Mouse (Mus musculus) embryonic facial prominence, embryonic 13.5 days (tissue): ENCODE measurements around the gene Trim33. TPM values are rescaled to one million over a fixed set of nuclear protein-coding genes. Genes with fewer than 3 reads are reported as not detected.

Source experiments
- ATAC-seq: fragments of 200-750 bp; cut with Nextera tagmentation; 2 replicates; pipeline ENCODE4 v1.8.0; 2017; ENCODE audit warnings: low read depth; ENCODE audit not compliant: insufficient number of reproducible peaks, insufficient read depth, low FRiP score, low TSS enrichment
- H3K27ac ChIP-seq: fragments of 300-500 bp; sonication (generic); 2 replicates; pipeline ENCODE4 v1.5.1; 2015; ENCODE audit warnings: moderate library complexity, mild to moderate bottlenecking, inconsistent platforms
- H3K27me3 ChIP-seq: fragments of 300-500 bp; sonication (generic); 2 replicates; pipeline ENCODE4 v1.6.1; 2015; ENCODE audit warnings: mild to moderate bottlenecking, inconsistent platforms
- H3K36me3 ChIP-seq: fragments of 300-500 bp; sonication (generic); 2 replicates; pipeline ENCODE4 v1.6.1; 2015; ENCODE audit warnings: mild to moderate bottlenecking, inconsistent platforms
- H3K4me1 ChIP-seq: fragments of 300-500 bp; sonication (generic); 2 replicates; pipeline ENCODE4 v1.6.1; 2015; ENCODE audit warnings: inconsistent platforms
- H3K4me2 ChIP-seq: fragments of 300-500 bp; sonication (generic); 2 replicates; pipeline ENCODE4 v1.6.1; 2015; ENCODE audit warnings: moderate library complexity, mild to moderate bottlenecking, inconsistent platforms
- H3K4me3 ChIP-seq: fragments of 300-500 bp; sonication (generic); 2 replicates; pipeline ENCODE4 v1.5.1; 2015; ENCODE audit warnings: mild to moderate bottlenecking, inconsistent platforms
- H3K9ac ChIP-seq: fragments of 300-500 bp; sonication (generic); 2 replicates; pipeline ENCODE4 v1.6.1; 2015; ENCODE audit warnings: mild to moderate bottlenecking, inconsistent platforms
- H3K9me3 ChIP-seq: fragments of 300-500 bp; sonication (generic); 2 replicates; pipeline ENCODE4 v1.6.1; 2016; ENCODE audit warnings: inconsistent platforms
- WGBS: fragments of 180-500 bp; shearing (Covaris S2); methylation state at CpG from one replicate; pipeline ENCODE4 v1.1.7; 2015; ENCODE audit warnings: mixed read lengths; 5-methylcytosine and 5-hydroxymethylcytosine counted together
- polyA plus RNA-seq: library from polyadenylated mRNA; unstranded; fragments of >200 nt; fragmentation: Nextera tagmentation; extraction: Ambion mirVana; gene quantifications from 2 replicates; pipeline ENCODE4 v1.2.1, GENCODE M21; 2015

The Trim33 gene
- polyA plus RNA-seq, 1 experiment from 2014 or later: 34.2 TPM

DNA sequence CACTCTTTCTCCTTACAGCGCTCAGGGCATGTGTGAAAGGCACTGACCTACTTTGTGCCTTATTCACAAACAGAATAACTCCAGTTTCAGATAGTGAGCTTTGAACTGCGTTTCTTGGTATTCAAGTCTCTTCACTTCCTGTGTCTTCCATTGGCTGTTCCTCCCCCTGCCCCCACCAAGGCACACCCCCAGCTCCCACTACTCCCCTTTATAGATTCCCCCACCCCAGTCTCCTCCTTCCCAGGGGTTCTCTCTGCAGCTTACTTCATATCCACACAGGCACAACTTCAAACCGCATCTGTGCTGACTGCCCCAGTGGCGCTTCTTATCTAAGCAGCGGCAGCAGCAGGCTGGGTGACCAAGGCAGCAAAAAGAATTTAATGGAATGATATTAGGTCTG lies 105.9 kb downstream of the Trim33 start:
- H3K4me2 ChIP-seq: no peak overlapping the region
- H3K4me3 ChIP-seq: no peak overlapping the region
- no peak for ATAC-seq
- H3K4me1 ChIP-seq: no peaks in the 10 kb centered on the region; the same call in 1 of the 2 replicates
- H3K36me3 ChIP-seq: no peaks in the 10 kb centered on the region
- H3K27me3 ChIP-seq: no peaks in the 10 kb centered on the region
- no peak overlapping the region for H3K9ac ChIP-seq
- 0 out of 2 replicates have a peak, but pooled peaks cover 3% of the 10 kb centered on the region for H3K9me3 ChIP-seq
- no peak overlapping the region for H3K27ac ChIP-seq
- WGBS: 75% methylated on average over 5 of the region's 5 CpGs

DNA sequence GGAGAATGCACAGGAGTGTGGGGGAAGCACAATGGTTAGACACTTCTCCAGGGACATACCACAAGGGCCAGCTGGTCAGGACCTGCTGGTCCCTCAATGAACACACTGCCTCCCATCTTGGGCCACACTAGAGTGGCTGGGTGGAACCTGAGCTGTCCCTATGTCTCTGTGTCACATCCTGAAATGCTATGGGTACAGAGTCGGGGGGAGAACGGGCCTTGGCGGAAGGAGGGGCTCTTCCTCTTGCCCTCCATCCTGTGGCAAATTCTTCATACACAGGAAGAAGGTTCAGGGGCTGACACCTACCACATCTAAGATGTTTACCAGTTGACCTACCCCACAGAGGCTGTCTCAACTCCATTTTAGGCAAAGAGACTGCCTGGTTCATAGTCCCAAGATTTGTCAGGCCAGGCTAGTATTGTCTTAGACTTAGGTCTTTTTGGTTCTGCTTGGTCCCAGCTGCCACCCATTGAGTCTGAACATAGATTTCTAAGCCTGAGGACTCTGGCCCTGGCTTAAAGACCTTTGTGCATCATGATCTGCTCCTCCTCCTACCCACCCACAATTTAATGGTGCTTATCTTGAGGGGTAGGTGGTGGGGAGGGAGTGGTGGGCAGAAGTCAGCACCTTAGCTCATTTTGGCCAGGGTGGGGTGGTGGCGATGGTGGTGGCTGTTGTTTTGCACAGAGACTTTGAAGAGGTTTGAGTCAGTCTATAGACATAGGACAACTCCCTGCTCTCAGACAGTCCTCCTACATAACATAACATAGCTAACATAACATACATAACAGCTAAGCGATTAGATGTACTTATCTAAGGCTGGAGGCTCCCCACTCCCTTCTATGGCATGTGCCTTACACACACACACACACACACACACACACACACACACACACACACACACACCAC lies 106.5 kb downstream of the Trim33 start:
- no peak overlapping the region for H3K4me3 ChIP-seq
- 0 out of 2 replicates have a peak, but pooled peaks cover 3% of the 10 kb centered on the region for H3K9me3 ChIP-seq
- no peaks in the 10 kb centered on the region for H3K27me3 ChIP-seq
- no peaks in the 10 kb centered on the region; the same call in 1 of the 2 replicates for H3K4me1 ChIP-seq
- WGBS: 85% methylated on average over 5 of the region's 5 CpGs
- ATAC-seq: no peak
- no peak overlapping the region for H3K4me2 ChIP-seq
- no peaks in the 10 kb centered on the region for H3K36me3 ChIP-seq
- H3K9ac ChIP-seq: no peak overlapping the region
- no peak overlapping the region for H3K27ac ChIP-seq

DNA sequence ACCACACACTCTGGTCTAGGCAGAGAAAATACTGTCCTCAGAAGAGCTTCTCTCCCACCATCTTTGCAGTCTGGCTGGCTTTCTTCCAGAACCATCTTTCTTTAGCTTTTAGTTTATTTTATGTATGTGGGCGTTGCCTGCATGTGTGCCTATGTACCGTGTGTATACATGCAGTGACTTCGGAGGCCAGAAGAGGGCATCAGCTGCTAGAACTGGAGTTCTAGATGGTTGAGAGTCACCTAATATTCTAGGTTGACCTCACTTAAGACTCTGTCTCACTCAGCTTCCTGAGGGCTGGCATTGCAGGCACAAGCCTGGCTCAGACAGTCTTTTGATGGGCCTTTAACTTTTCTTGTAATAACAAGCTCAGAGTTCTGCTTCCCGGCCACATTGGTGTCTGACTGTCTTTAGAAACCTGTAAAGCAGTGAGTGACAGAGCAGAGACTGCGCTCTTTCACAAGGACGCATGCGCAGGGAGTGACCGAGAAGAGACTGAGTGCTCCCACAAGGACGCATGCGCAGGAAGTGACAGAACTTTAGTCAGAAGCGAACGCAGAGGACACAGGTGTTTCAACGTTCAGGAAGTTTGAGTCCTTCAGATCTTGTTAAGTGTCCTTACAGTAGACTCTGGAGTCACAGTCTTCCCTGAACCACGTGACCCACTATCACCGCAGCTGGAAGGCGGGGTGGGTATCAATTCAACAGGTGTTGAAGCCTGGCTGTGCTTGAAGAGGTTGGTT lies 107.4 kb downstream of the Trim33 start:
- Histone ChIP-seq H3K4me1 (no peaks in the 10 kb centered on the region; the same call in 1 of the 2 replicates), H3K9me3 (0 out of 2 replicates have a peak, but pooled peaks cover 3% of the 10 kb centered on the region), H3K27ac (no peak overlapping the region), H3K9ac (no peak overlapping the region), H3K4me3 (no peak overlapping the region), H3K27me3 (no peaks in the 10 kb centered on the region), H3K36me3 (no peaks in the 10 kb centered on the region), H3K4me2 (no peak overlapping the region)
- 91% methylated on average over 16 of the region's 16 CpGs for WGBS
- no peak for ATAC-seq

DNA sequence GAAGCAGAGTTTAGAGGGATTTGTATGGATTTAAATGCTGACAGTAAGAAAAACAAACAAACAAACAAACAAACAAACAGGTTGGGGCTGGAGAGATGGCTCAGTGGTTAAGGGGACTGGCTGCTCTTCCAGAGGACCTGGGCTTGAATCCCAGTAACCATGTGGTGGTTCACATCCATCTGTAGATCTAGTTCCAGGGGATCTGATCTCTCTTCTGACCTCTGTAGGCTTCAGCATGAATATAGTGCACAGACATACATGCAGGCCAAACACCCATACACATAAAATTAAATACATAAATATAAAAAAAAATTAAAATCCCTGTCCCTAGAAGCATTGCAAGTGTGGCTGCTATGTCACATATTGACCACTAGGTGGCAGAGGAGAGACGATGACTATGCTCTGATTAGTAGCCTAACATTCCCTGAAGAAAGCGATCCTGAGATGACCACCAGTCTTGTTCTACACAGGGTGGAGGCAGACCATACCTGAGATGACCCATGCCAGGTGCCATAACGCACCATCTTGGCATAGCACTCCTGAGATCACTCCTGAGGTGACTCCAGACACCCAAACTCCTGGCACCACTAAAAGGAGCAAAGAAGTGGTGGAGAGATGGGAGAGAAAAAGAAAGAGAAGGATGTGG lies 113.6 kb downstream of the Trim33 start:
- ATAC-seq: peak; percentile 64

DNA sequence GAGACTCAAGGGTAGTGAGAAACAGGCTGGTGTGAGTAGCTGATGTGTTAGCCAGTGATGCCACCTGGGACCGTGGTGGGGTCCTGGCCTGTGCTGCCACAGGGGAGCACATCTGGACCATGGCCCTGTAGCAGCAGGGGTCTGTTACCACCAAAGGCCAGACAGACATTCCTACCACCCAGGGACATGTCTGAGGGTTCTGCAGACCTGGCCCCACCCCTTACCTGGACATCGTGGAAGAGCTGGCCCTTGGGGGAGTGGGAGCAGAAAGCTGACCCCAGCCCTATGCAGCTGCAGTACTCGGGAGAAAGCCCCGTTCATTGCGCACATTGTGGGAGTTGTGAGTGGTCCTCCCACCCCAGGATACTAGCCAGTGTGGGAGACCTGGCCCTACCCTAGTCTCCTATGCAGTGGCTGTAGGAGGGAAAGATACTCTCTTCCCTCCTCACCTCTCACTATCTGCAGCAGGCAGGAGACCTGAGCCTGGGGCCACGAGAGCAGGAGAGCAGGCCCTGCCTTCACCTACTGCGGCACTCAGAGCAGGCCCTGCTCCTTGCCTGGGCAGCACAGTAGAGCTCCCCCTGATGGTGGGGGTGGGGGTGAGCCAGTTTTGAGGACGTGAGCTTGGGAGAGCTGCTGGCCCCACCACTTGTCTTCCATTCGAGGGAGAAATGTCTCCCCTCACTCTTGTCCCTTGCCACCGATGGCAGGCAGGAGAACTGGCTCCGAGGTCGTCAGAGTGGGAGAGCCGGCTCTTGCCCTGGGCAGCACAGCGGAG lies 114.4 kb downstream of the Trim33 start:
- Histone ChIP-seq H3K9me3 (no peaks in the 10 kb centered on the region), H3K4me1 (no peaks in the 10 kb centered on the region), H3K36me3 (no peaks in the 10 kb centered on the region), H3K27me3 (no peaks in the 10 kb centered on the region), H3K27ac (no peak overlapping the region; the same call in 1 of the 2 replicates), H3K4me3 (no peak overlapping the region), H3K9ac (no peak overlapping the region), H3K4me2 (no peak overlapping the region)
- WGBS: 81% methylated on average over 14 of the region's 14 CpGs
- ATAC-seq: peak; percentile 62

More for the DNA sequence above, 113.6 kb downstream of the Trim33 start:
- 3% methylated on average over 3 of the region's 3 CpGs for WGBS
- Histone ChIP-seq H3K4me1 (no peaks in the 10 kb centered on the region), H3K4me3 (no peak overlapping the region), H3K9me3 (no peaks in the 10 kb centered on the region), H3K27ac (no peak overlapping the region; the same call in 1 of the 2 replicates), H3K4me2 (no peak overlapping the region), H3K9ac (no peak overlapping the region), H3K27me3 (no peaks in the 10 kb centered on the region), H3K36me3 (no peaks in the 10 kb centered on the region)

DNA sequence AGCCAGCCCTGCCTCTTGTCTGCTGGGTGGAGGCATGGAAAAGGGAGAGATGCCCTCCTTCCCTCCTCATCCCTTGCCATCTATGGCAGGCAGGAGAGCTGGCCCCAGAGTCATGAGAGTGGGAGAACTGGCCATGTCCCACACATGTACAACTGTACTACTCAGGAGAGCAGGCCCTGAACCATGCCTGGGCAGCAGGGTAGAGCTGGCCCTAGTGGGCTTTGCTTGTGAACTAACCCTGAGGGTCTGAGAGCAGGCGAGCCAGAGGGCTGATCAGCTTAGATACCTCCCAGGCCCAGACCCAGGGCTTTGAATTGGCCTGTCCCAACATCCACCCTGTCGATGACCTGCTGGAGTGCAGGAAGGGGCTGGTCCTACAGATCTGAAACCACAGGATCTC lies 115.0 kb downstream of the Trim33 start:
- Histone ChIP-seq H3K4me2 (no peak overlapping the region), H3K36me3 (no peaks in the 10 kb centered on the region), H3K27ac (no peak overlapping the region), H3K4me1 (no peaks in the 10 kb centered on the region), H3K4me3 (no peak overlapping the region), H3K9ac (no peak overlapping the region), H3K9me3 (no peaks in the 10 kb centered on the region), H3K27me3 (no peaks in the 10 kb centered on the region)
- WGBS: 71% methylated on average over 2 of the region's 2 CpGs
- no peak for ATAC-seq

DNA sequence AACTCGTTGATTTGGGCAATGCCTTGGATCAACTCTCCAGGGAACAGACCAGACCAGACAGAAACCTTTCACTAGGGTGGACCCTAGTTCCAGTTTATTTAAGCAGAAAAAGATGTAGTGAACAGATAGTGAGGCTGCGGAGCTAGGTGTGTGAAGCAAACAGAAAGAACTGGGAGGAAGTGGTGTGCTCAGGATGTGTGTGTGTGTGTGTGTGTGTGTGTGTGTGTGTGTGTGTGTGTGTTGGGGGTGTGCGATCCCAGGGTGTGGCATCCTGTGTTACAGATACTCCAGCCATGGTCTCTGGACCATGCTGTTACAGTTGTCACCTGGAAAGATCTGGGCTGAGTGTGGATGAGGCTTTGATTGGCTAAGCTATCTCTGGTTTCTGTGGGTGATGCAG lies 118.4 kb downstream of the Trim33 start:
- Histone ChIP-seq H3K36me3 (no peaks in the 10 kb centered on the region), H3K4me1 (peaks cover 6% of the 10 kb centered on the region), H3K9me3 (no peaks in the 10 kb centered on the region), H3K27me3 (no peaks in the 10 kb centered on the region), H3K27ac (no peak overlapping the region), H3K4me2 (no peak overlapping the region), H3K9ac (no peak overlapping the region), H3K4me3 (no peak overlapping the region)
- ATAC-seq: no peak
- 78% methylated on average over 3 of the region's 3 CpGs for WGBS

DNA sequence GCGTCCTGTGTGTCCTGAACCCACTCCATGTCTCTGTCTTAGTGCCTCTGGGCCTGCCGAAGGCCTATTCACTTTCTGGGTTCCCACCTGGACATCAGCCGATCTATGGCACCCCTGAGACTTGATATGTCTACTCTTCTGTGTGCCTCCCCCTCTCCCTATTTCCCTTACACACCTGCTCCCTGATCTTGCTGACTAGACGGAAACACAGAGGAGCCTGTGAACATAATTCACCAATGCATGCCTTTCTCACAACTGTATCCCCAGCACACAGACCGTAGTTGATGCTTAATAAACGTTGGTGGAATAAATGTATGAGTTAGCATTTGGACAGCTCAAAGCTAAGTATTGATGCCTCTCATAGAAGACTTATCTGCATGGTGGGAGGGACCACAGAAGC lies 121.7 kb downstream of the Trim33 start:
- Histone ChIP-seq H3K4me3 (no peak overlapping the region), H3K27me3 (no peaks in the 10 kb centered on the region)
- no peak for ATAC-seq

DNA sequence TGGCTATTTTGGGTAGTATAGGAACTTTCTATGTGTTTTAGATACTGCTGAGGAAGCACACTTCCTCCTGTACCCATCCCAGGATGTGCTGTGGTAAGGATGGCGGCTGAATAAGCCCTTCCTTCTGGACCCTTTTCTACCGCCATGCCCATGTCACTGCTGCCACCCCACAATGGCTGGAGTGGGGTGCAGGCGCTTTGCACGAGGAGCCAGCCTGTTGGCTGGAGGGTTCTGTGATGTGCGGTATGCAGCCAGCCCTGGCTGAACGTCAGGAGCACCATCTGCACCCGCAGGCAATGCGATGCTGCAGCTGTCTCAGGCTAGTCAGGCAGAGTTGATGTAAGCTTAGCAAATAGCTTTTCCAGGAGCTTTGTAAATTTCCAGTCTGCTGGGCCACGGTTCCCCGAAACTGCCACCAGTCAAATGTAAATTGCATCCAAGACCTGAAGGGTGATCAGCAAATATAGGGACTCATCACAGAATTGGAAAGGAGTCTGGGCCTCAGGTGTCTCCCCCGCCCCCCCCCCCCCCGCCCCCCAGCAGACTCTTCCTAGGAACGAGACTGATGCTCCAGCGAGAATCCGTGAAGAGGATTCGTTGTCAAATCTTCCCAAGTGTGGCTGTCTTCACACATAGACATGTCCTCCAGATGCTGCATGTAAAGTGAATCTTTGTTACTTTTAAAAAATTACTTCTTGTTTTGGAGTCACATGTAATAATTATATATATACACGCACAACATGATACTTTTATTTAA lies 122.4 kb downstream of the Trim33 start:
- no peak overlapping the region for H3K4me3 ChIP-seq
- H3K9me3 ChIP-seq: no peaks in the 10 kb centered on the region
- no peaks in the 10 kb centered on the region for H3K36me3 ChIP-seq
- no peak overlapping the region for H3K27ac ChIP-seq
- H3K4me1 ChIP-seq: peaks cover 12% of the 10 kb centered on the region
- H3K9ac ChIP-seq: no peak overlapping the region
- WGBS: 47% methylated on average over 17 of the region's 17 CpGs
- H3K4me2 ChIP-seq: no peak overlapping the region
- ATAC-seq: no peak
- no peaks in the 10 kb centered on the region for H3K27me3 ChIP-seq

More for the DNA sequence above, 121.7 kb downstream of the Trim33 start:
- no peak overlapping the region for H3K27ac ChIP-seq
- no peak overlapping the region for H3K4me2 ChIP-seq
- no peaks in the 10 kb centered on the region for H3K9me3 ChIP-seq
- WGBS: 81% methylated on average over 6 of the region's 6 CpGs
- peaks cover 12% of the 10 kb centered on the region for H3K4me1 ChIP-seq
- no peaks in the 10 kb centered on the region for H3K36me3 ChIP-seq
- H3K9ac ChIP-seq: no peak overlapping the region

DNA sequence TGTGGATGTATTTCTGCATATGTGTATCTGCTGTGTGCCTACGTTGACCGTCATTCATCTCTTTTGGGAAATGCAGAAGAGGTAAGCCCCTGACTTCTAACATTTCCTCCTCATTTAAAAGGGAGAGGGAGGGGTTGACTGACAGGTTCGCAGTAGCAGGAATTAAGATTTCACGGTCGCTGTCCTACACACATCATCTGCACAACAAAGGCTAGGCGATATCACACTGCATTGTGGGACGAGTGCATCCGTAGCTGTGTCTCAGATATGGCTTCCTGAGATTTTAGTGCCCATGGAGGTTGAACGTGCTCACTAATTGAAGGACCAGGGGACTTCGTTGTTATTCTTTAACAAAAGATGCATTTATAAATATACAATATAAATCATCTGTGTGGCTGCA lies 123.1 kb downstream of the Trim33 start:
- no peak overlapping the region for H3K4me2 ChIP-seq
- no peak overlapping the region for H3K27ac ChIP-seq
- H3K36me3 ChIP-seq: no peaks in the 10 kb centered on the region
- no peak overlapping the region for H3K4me3 ChIP-seq
- WGBS: 45% methylated on average over 10 of the region's 10 CpGs
- H3K27me3 ChIP-seq: no peaks in the 10 kb centered on the region
- H3K9me3 ChIP-seq: no peaks in the 10 kb centered on the region
- H3K4me1 ChIP-seq: peaks cover 12% of the 10 kb centered on the region
- ATAC-seq: no peak
- no peak overlapping the region for H3K9ac ChIP-seq
